Mouse (Mus musculus) effector memory CD4-positive, alpha-beta T cell, adult 7 months (primary cell): Measurements from ENCODE around the gene Olfr1130. TPM values are rescaled to one million over a fixed set of nuclear protein-coding genes. Genes with fewer than 3 reads are reported as not detected.

ENCODE experiments used
- polyA plus RNA-seq: library from polyadenylated mRNA; unstranded; fragments of 100-300 nt; shearing (Covaris generic); gene quantifications from one replicate; pipeline ENCODE4 v1.2.1, GENCODE M21; 2017

The Olfr1130 gene
- polyA plus RNA-seq, result not detected

DNA sequence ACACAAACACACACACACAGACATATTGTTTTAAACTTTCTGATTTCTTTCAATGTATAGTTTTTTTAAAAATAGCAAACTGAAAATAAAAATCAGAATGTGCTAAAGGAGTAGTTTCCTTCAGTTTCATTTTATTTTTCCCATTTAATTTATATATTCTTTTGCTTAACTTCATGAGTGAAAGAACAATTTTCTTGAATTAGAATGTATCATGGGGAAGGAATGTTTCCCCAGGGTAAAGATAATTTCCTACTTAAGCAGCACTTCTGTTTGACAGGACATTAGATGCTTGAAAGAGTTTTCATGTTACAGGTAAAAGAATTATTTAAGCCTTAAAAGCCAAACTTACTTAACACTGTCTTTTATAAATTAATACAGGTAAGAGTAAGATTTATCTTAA is at the start of gene Olfr1130:
Olfr1130 (plus strand) TSS at position 301 of the 400 bp plus-strand sequence.

DNA sequence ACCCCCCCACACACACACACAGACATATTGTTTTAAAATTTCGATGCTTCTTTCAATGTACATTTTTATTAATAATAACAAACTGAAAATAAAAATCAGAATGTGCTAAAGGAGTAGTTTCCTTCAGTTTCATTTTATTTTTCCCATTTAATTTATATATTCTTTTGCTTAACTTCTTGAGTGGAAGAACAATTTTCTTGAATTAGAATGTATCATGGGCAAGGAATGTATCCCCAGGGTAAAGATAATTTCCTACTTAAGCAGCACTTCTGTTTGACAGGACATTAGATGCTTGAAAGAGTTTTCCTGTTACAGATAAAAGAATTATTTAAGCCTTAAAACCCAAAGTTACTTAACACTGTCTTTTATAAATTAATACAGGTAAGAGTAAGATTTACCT is 32.4 kb upstream of the Olfr1130 start, which contains the start of gene Olfr1129:
Olfr1129 (plus strand) TSS at position 301 of the 400 bp plus-strand sequence.

DNA sequence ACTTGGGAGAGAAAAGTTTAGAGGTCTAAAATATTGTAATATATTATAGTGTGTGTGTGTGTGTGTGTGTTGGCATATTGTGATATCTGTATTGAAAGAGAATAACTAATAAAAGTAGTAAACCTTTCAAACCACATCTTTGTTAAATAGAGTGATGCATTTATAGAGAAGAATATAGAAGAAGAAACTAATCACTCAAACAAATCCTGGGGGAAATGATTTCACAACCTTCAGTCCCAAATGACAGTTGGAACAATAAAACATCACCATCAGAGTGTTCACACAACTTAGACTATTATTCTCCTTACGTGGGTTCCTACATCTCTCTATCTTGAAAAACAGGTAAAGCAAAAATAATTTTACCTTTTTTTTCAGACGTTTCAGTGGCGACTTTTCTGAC is 20.8 kb downstream of the Olfr1130 start, which contains the start of gene Olfr1131:
Olfr1131 (plus strand) TSS at position 301 of the 400 bp plus-strand sequence.

DNA sequence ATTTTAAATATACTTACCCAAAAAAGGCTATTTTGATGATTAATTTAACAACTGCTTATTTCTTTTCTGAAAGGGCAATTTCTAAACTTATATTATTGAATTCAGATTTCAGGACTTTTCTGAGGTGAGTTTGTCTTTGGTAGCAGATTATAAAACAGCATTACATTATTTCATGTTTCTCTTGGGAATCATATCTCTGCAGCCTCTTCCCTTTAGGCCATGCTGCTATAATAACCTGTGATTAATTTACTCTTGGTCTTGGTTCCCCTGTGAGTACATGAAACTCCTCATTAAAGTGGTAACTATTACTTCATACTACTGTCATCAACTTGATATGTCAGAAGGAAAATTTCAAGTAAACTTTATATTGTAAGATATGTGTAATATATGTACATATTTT is 31.4 kb downstream of the Olfr1130 start, which contains the start of gene Olfr1132:
Olfr1132 (minus strand) TSS at position 101 of the 400 bp plus-strand sequence.

DNA sequence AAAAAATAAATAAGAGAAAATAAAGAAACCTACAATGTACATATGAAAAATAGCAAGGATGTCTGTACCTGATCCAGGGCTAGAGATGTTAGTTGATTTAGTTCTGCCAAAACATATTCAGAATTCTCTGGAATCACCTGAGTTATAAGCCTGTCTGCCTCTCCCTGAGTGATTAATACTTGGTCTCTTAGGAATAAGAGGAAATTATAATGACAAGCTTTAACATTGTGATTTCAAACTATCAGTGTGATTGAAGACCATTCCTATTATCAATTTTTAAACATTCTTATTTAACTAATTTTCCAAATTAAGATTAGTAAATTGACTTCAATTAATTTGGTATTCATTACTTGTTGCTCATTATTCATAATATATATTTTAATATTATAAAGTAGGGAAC is 41.3 kb downstream of the Olfr1130 start, which contains the start of gene Olfr1133:
Olfr1133 (minus strand) TSS at position 101 of the 400 bp plus-strand sequence.

DNA sequence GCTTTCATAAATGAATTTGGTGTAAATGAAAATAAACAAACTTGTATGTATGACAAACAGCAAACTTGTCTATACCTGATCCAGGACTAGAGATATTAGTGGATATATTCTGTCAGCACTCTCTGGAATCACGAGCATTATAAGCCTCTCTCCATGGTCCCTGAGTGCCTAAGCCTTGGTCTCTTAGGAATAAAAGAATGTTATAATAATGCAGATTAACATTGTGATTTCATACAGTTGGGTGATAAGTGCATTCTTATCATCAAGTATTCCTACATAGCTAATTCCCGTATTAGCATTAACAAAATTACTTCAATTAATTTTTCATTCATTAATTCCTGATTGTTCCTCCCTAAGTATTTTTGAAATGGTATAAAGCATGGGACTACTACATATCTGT is 52.3 kb downstream of the Olfr1130 start, which contains the start of gene Olfr1134:
Olfr1134 (minus strand) TSS at position 101 of the 400 bp plus-strand sequence.

Other genes with a start within 250 kb of the Olfr1130 start
- gene Olfr1121, start 236.3 kb upstream of the Olfr1130 start, polyA plus RNA-seq, result not detected
- gene Olfr1122, start 220.4 kb upstream of the Olfr1130 start, polyA plus RNA-seq, result 0.07 TPM
- not detected for gene Olfr1123, start 189.6 kb upstream of the Olfr1130 start, polyA plus RNA-seq
- 0.30 TPM for gene Olfr1124, start 175.9 kb upstream of the Olfr1130 start, polyA plus RNA-seq
- not detected for gene Olfr1126, start 152.2 kb upstream of the Olfr1130 start, polyA plus RNA-seq
- not detected for gene Pramel7, start 109.1 kb upstream of the Olfr1130 start, polyA plus RNA-seq
- gene Pramel6, start 99.6 kb upstream of the Olfr1130 start, polyA plus RNA-seq, result not detected
- gene Olfr153, start 74.4 kb upstream of the Olfr1130 start, polyA plus RNA-seq, result not detected
- 0.41 TPM for gene Olfr1128, start 60.7 kb upstream of the Olfr1130 start, polyA plus RNA-seq
- gene Olfr1129, start 32.3 kb upstream of the Olfr1130 start, polyA plus RNA-seq, result not detected
- not detected for gene Olfr1131, start 20.9 kb downstream of the Olfr1130 start, polyA plus RNA-seq
- not detected for gene Olfr1132, start 31.3 kb downstream of the Olfr1130 start, polyA plus RNA-seq
- gene Olfr1133, start 41.2 kb downstream of the Olfr1130 start, polyA plus RNA-seq, result not detected
- gene Olfr1134, start 52.2 kb downstream of the Olfr1130 start, polyA plus RNA-seq, result not detected
- not detected for gene Olfr1135, start 67.5 kb downstream of the Olfr1130 start, polyA plus RNA-seq
- not detected for gene Olfr1136, start 87.7 kb downstream of the Olfr1130 start, polyA plus RNA-seq
- gene Olfr1137, start 107.0 kb downstream of the Olfr1130 start, polyA plus RNA-seq, result not detected
- gene Olfr1138, start 133.8 kb downstream of the Olfr1130 start, polyA plus RNA-seq, result 0.41 TPM
- not detected for gene Olfr1140, start 137.5 kb downstream of the Olfr1130 start, polyA plus RNA-seq
- not detected for gene Olfr1141, start 147.8 kb downstream of the Olfr1130 start, polyA plus RNA-seq
- not detected for gene Olfr152, start 173.3 kb downstream of the Olfr1130 start, polyA plus RNA-seq
- gene Olfr1143, start 194.4 kb downstream of the Olfr1130 start, polyA plus RNA-seq, result not detected
- not detected for gene Olfr1145, start 203.6 kb downstream of the Olfr1130 start, polyA plus RNA-seq
- 0.28 TPM for gene Olfr1148, start 224.3 kb downstream of the Olfr1130 start, polyA plus RNA-seq
- not detected for gene Olfr1150-ps1, start 237.8 kb downstream of the Olfr1130 start, polyA plus RNA-seq
- gene Olfr1151, start 249.7 kb downstream of the Olfr1130 start, polyA plus RNA-seq, result not detected